Mouse (Mus musculus) cerebellum, adult 2 months (tissue): ENCODE results near the gene Cabp4. TPM values are rescaled to one million over a fixed set of nuclear protein-coding genes. Genes with fewer than 3 reads are reported as not detected.
"Not testable (repeated sequence)": the region's sequence is repeated elsewhere in the genome, so short reads cannot be mapped to it uniquely, and the experiment has no call there.

Experiments
- DNase-seq, 2 experiments: peaks; one replicate each; pipeline ENCODE4 v3.0.0; 2021
- H3K27ac ChIP-seq: fragments of 200-500 bp; 2 replicates; pipeline ENCODE4 v1.5.1; 2012; ENCODE audit warnings: low read length, control low read depth, inconsistent platforms; ENCODE audit not compliant: insufficient read depth
- H3K27me3 ChIP-seq: fragments of 200-500 bp; 2 replicates; pipeline ENCODE4 v1.6.1; 2012; ENCODE audit warnings: inconsistent platforms, mild to moderate bottlenecking, low read length, moderate library complexity; ENCODE audit not compliant: control insufficient read depth, insufficient read depth
- H3K4me1 ChIP-seq: fragments of 200-500 bp; 2 replicates; pipeline ENCODE4 v1.6.1; 2011; ENCODE audit warnings: low read length; ENCODE audit not compliant: control insufficient read depth, insufficient read depth
- H3K4me3 ChIP-seq: fragments of 200-500 bp; replicated peaks from 2 replicates; pipeline ENCODE3; 2011; ENCODE audit warnings: mild to moderate bottlenecking, low read depth, low read length, control low read depth; ENCODE audit not compliant: insufficient read depth
- CTCF ChIP-seq: fragments of 200-500 bp; IDR thresholded peaks from 2 replicates; pipeline ENCODE4 v1.5.1; 2011; ENCODE audit warnings: low read depth, mild to moderate bottlenecking, control low read depth, low read length, moderate library complexity, borderline replicate concordance; ENCODE audit not compliant: insufficient read depth
- POLR2A ChIP-seq: fragments of 200-500 bp; IDR thresholded peaks from 2 replicates; pipeline ENCODE4 v1.6.1; 2011; ENCODE audit warnings: low read length, control low read depth, borderline replicate concordance; ENCODE audit not compliant: insufficient read depth
- WGBS: fragments of 180-500 bp; shearing (Covaris S2); methylation state at CpG from one replicate; pipeline ENCODE4 v1.1.7; 2018; 5-methylcytosine and 5-hydroxymethylcytosine counted together
- polyA plus RNA-seq: library from polyadenylated mRNA; depleted of rRNA; stranded (reverse); fragments of >200 nt; gene quantifications from 2 replicates; pipeline ENCODE4 v1.2.3, GENCODE M21; 2012

Cabp4 gene
- polyA plus RNA-seq, 1 experiment, result 0.16 TPM

- 91% methylated on average over 5 of the region's 5 CpGs for WGBS
- no peaks in the 10 kb centered on the region for H3K27me3 ChIP-seq
Observed at GRCm38 (mm10) chr19:4131075-4131474, 12.8 kb downstream of the Cabp4 start.

GRCm38 (mm10) chr19:4130106-4130505, 13.7 kb downstream of the Cabp4 start:
- TF ChIP-seq CTCF (no peak), POLR2A (no peak)
- H3K4me3 ChIP-seq, result no peak overlapping the region
- WGBS, result 93% methylated on average over 4 of the region's 4 CpGs
- DNase-seq, result no peak
- H3K4me1 ChIP-seq, result peaks cover 6% of the 10 kb centered on the region; the same call in 1 of the 2 replicates
- no peaks in the 10 kb centered on the region for H3K27me3 ChIP-seq
- no peak overlapping the region for H3K27ac ChIP-seq

More at GRCm38 (mm10) chr19:4131075-4131474, 12.8 kb downstream of the Cabp4 start:
- TF ChIP-seq CTCF, result no peak
- no peak for TF ChIP-seq POLR2A
- Histone ChIP-seq H3K4me1 (peaks cover 6% of the 10 kb centered on the region; the same call in 1 of the 2 replicates), H3K4me3 (no peak overlapping the region), H3K27ac (no peak overlapping the region)
- DNase-seq, result no peak

DNA sequence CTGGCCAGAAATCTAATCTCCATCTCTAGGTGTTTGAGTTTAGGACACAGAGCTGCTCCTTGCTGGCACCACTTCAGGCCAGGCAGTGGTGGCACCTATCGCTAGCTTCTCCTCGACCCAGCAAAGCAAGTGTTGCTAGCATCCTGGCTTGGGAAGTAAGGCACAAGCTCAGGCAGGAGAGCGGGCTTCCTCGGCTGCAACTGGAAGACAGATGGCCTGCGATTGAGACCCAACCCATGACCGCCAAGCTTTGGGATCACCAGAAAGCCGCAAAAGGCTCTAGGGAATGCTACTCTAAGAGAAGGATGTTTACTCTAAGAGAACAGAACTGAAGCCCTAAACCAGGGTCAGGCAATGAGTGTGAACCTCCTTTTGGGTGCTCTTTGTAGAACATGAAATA, 14.4 kb downstream of the Cabp4 start:
- H3K27me3 ChIP-seq, result no peaks in the 10 kb centered on the region
- no peak overlapping the region for H3K27ac ChIP-seq
- no peak overlapping the region for H3K4me3 ChIP-seq
- TF ChIP-seq CTCF (no peak), POLR2A (no peak)
- 78% methylated on average over 7 of the region's 7 CpGs for WGBS
- H3K4me1 ChIP-seq, result peaks cover 6% of the 10 kb centered on the region; the same call in 1 of the 2 replicates
- DNase-seq, result no peak

- Histone ChIP-seq H3K27me3 (no peaks in the 10 kb centered on the region), H3K4me3 (peak overlapping the region; percentile 97), H3K27ac (no peak overlapping the region), H3K4me1 (peaks cover 6% of the 10 kb centered on the region; the same call in 1 of the 2 replicates)
- 61% methylated on average over 7 of the region's 7 CpGs for WGBS
- TF ChIP-seq CTCF (no peak), POLR2A (no peak)
- DNase-seq, result no peak
Observed at GRCm38 (mm10) chr19:4126759-4127495, 16.9 kb downstream of the Cabp4 start.

GRCm38 (mm10) chr19:4125741-4126696, 17.8 kb downstream of the Cabp4 start, which contains the start of gene Aip:
Gene Aip (minus strand): TSS chr19:4125858.
- Histone ChIP-seq H3K4me3 (peak within 1 kb of the TSS; percentile 97), H3K27ac (peak within 1 kb of the TSS; percentile 93), H3K27me3 (no peaks in the 10 kb centered on the region), H3K4me1 (peaks cover 6% of the 10 kb centered on the region; the same call in 1 of the 2 replicates)
- DNase-seq, result peak; percentile 98 to 99
- WGBS, result under 1% methylated on average over 62 of the region's 64 CpGs
- TF ChIP-seq CTCF, result peak; percentile 63
- peak; percentile 34; the same call in 1 of the 2 replicates for TF ChIP-seq POLR2A

- DNase-seq, result peak in 1 of 2 experiments; percentile 36
- 1% methylated on average over 3 of the region's 4 CpGs for WGBS
Observed at GRCm38 (mm10) chr19:4125268-4125667, 18.6 kb downstream of the Cabp4 start.

GRCm38 (mm10) chr19:4124432-4124831, 19.4 kb downstream of the Cabp4 start:
- H3K4me3 ChIP-seq, result no peak overlapping the region
- TF ChIP-seq POLR2A (no peak), CTCF (no peak)
- DNase-seq, result no peak
- no peak overlapping the region for H3K27ac ChIP-seq
- WGBS, result 87% methylated on average over 4 of the region's 4 CpGs
- H3K4me1 ChIP-seq, result peaks cover 6% of the 10 kb centered on the region; the same call in 1 of the 2 replicates
- no peaks in the 10 kb centered on the region for H3K27me3 ChIP-seq

More at GRCm38 (mm10) chr19:4125268-4125667, 18.6 kb downstream of the Cabp4 start:
- H3K27ac ChIP-seq, result peak overlapping the region; percentile 93
- not testable (repeated sequence) for H3K4me1 ChIP-seq, H3K27me3 ChIP-seq
- peak overlapping the region; percentile 97 for H3K4me3 ChIP-seq
